Mouse (Mus musculus) neural tube, embryonic 14.5 days (tissue): ENCODE data around the gene Usp18. TPM values are rescaled to one million over a fixed set of nuclear protein-coding genes. Genes with fewer than 3 reads are reported as not detected.

ENCODE experiments used
- ATAC-seq: fragments of 200-750 bp; cut with Nextera tagmentation; 2 replicates; pipeline ENCODE4 v1.8.0; 2017; ENCODE audit warnings: low read depth, mild to moderate bottlenecking, moderate TSS enrichment, moderate library complexity
- H3K27ac ChIP-seq: fragments of 300-500 bp; sonication (generic); 2 replicates; pipeline ENCODE4 v1.5.1; 2014; ENCODE audit warnings: low read depth, mild to moderate bottlenecking, control low read depth, low read length, moderate library complexity, mixed read lengths
- H3K27me3 ChIP-seq: fragments of 300-500 bp; sonication (generic); 2 replicates; pipeline ENCODE4 v1.6.1; 2014; ENCODE audit warnings: low read length; ENCODE audit not compliant: control insufficient read depth, insufficient read depth
- H3K36me3 ChIP-seq: fragments of 300-500 bp; sonication (generic); 2 replicates; pipeline ENCODE4 v1.6.1; 2014; ENCODE audit warnings: low read length, mixed read lengths; ENCODE audit not compliant: control insufficient read depth, insufficient read depth
- H3K4me1 ChIP-seq: fragments of 300-500 bp; sonication (generic); 2 replicates; pipeline ENCODE4 v1.6.1; 2014; ENCODE audit warnings: low read length; ENCODE audit not compliant: control insufficient read depth, insufficient read depth
- H3K4me2 ChIP-seq: fragments of 300-500 bp; sonication (generic); 2 replicates; pipeline ENCODE4 v1.6.1; 2014; ENCODE audit warnings: mild to moderate bottlenecking, low read depth, low read length, control low read depth
- H3K4me3 ChIP-seq: fragments of 300-500 bp; sonication (generic); 2 replicates; pipeline ENCODE4 v1.5.1; 2014; ENCODE audit warnings: low read depth, low read length, control low read depth, mixed read lengths
- H3K9ac ChIP-seq: fragments of 300-500 bp; sonication (generic); replicated peaks from 2 replicates; pipeline ENCODE4 v1.6.1; 2014; ENCODE audit warnings: low read depth, mild to moderate bottlenecking, control low read depth, low read length, mixed read lengths
- H3K9me3 ChIP-seq: fragments of 300-500 bp; sonication (generic); 2 replicates; pipeline ENCODE4 v1.6.1; 2016; ENCODE audit warnings: low read length; ENCODE audit not compliant: control insufficient read depth
- whole genome bisulfite sequencing: fragments of 180-500 bp; shearing (Covaris S2); extraction: QIAGEN DNeasy Blood & Tissue Kit; methylation state at CpG from one replicate; pipeline ENCODE4 v1.1.7; 2014; 5-methylcytosine and 5-hydroxymethylcytosine counted together
- polyA plus RNA-seq: library from polyadenylated mRNA; unstranded; fragments of >200 nt; fragmentation: Nextera tagmentation; extraction: Ambion mirVana; gene quantifications from 2 replicates; pipeline ENCODE4 v1.2.1, GENCODE M21; 2014

The Usp18 gene
- 0.54 and 1.2 TPM in 2 replicates for polyA plus RNA-seq

- Histone ChIP-seq H3K4me2 (peak within 1 kb of the TSS; percentile 71), H3K27ac (no peak within 1 kb of the TSS), H3K9me3 (no peaks in the 10 kb centered on the region), H3K4me1 (no peaks in the 10 kb centered on the region), H3K27me3 (no peaks in the 10 kb centered on the region), H3K36me3 (no peaks in the 10 kb centered on the region), H3K4me3 (peak within 1 kb of the TSS; percentile 44), H3K9ac (peak within 1 kb of the TSS; percentile 41)
- 11% methylated on average over 34 of the region's 35 CpGs for WGBS
- peak; percentile 93 for ATAC-seq
Measured at GRCm38 (mm10) chr6:121245127-121246036, at the start of gene Usp18. Gene Usp18 (plus strand): TSS chr6:121245906.

- no peak overlapping the region for H3K4me2 ChIP-seq
- ATAC-seq = no peak
- peaks cover 14% of the 10 kb centered on the region; the same call in 1 of the 2 replicates for H3K36me3 ChIP-seq
- no peak overlapping the region for H3K4me3 ChIP-seq
- H3K27me3 ChIP-seq = no peaks in the 10 kb centered on the region
- H3K9me3 ChIP-seq = no peaks in the 10 kb centered on the region
- H3K27ac ChIP-seq = no peak overlapping the region
- no peaks in the 10 kb centered on the region for H3K4me1 ChIP-seq
- 42% methylated on average over 9 of the region's 9 CpGs for WGBS
- H3K9ac ChIP-seq = no peak overlapping the region
Measured at GRCm38 (mm10) chr6:121197807-121198365, 47.8 kb upstream of the Usp18 start.

- WGBS = 93% methylated on average over 3 of the region's 4 CpGs
- no peak overlapping the region for H3K4me3 ChIP-seq
- no peak overlapping the region for H3K4me2 ChIP-seq
- H3K36me3 ChIP-seq = no peaks in the 10 kb centered on the region
- H3K4me1 ChIP-seq = no peaks in the 10 kb centered on the region
- H3K9me3 ChIP-seq = no peaks in the 10 kb centered on the region
- no peaks in the 10 kb centered on the region for H3K27me3 ChIP-seq
- H3K9ac ChIP-seq = no peak overlapping the region
- H3K27ac ChIP-seq = no peak overlapping the region
- no peak for ATAC-seq
Measured at GRCm38 (mm10) chr6:121200458-121200857, 45.2 kb upstream of the Usp18 start.

DNA sequence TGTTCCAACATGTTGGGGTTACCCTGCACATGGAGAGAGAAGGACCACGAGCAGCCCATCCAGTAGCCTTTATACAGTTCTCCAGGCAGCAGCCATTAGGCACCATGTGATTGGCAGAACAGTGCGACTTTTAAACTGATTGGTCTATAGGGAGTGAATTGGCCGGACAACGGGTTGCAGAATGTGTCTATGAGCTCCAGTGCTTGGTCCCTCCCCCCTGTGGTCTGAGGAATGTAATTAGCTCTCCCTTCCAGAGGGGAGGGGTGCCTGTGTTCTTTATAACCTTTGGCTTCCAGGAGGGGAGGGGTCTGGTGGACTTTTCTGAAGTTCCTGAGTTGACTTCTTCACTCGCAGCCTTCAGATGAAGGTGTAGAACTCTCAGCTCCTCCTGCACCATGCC is 43.7 kb upstream of the Usp18 start:
- 58% methylated on average over 5 of the region's 5 CpGs for WGBS
- Histone ChIP-seq H3K4me2 (no peak overlapping the region), H3K4me3 (no peak overlapping the region), H3K27ac (no peak overlapping the region), H3K36me3 (no peaks in the 10 kb centered on the region), H3K27me3 (no peaks in the 10 kb centered on the region), H3K4me1 (no peaks in the 10 kb centered on the region), H3K9me3 (no peaks in the 10 kb centered on the region), H3K9ac (no peak overlapping the region)
- no peak for ATAC-seq

- ATAC-seq = no peak
- 90% methylated on average over 5 of the region's 5 CpGs for WGBS
- no peak overlapping the region for H3K4me3 ChIP-seq
Measured at GRCm38 (mm10) chr6:121206481-121206880, 39.2 kb upstream of the Usp18 start.

DNA sequence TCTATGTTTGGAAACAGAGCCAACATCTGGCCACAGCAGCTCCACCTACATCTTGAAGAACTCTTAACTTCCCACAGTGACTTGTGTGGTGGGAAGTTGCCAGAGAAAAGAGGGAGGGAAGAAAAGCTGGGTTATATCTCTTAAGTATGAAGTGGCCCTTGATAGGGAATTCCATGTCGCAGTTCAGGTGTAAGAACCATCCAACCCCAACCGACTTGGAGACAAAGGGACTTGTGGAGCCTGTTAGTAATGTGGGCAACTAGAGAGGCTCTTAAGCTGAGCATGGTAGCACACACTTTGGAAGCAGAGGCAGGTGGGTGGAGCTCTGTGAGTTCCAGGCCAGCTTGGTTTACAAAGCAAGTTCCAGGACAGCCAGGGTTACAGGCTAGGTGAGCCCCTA is 36.1 kb upstream of the Usp18 start:
- H3K4me1 ChIP-seq = peaks cover 12% of the 10 kb centered on the region; the same call in 1 of the 2 replicates
- no peak overlapping the region for H3K4me3 ChIP-seq
- no peak for ATAC-seq
- no peaks in the 10 kb centered on the region for H3K9me3 ChIP-seq
- H3K27me3 ChIP-seq = 0 out of 2 replicates have a peak, but pooled peaks cover 2% of the 10 kb centered on the region
- no peak overlapping the region for H3K27ac ChIP-seq
- WGBS = 87% methylated on average over 2 of the region's 2 CpGs
- no peak overlapping the region for H3K4me2 ChIP-seq
- H3K36me3 ChIP-seq = no peaks in the 10 kb centered on the region
- no peak overlapping the region for H3K9ac ChIP-seq

More at GRCm38 (mm10) chr6:121206481-121206880, 39.2 kb upstream of the Usp18 start:
- H3K9me3 ChIP-seq = no peaks in the 10 kb centered on the region
- no peak overlapping the region for H3K4me2 ChIP-seq
- 0 out of 2 replicates have a peak, but pooled peaks cover 2% of the 10 kb centered on the region for H3K27me3 ChIP-seq
- H3K9ac ChIP-seq = no peak overlapping the region
- no peaks in the 10 kb centered on the region for H3K36me3 ChIP-seq
- H3K27ac ChIP-seq = no peak overlapping the region
- peaks cover 12% of the 10 kb centered on the region; the same call in 1 of the 2 replicates for H3K4me1 ChIP-seq

DNA sequence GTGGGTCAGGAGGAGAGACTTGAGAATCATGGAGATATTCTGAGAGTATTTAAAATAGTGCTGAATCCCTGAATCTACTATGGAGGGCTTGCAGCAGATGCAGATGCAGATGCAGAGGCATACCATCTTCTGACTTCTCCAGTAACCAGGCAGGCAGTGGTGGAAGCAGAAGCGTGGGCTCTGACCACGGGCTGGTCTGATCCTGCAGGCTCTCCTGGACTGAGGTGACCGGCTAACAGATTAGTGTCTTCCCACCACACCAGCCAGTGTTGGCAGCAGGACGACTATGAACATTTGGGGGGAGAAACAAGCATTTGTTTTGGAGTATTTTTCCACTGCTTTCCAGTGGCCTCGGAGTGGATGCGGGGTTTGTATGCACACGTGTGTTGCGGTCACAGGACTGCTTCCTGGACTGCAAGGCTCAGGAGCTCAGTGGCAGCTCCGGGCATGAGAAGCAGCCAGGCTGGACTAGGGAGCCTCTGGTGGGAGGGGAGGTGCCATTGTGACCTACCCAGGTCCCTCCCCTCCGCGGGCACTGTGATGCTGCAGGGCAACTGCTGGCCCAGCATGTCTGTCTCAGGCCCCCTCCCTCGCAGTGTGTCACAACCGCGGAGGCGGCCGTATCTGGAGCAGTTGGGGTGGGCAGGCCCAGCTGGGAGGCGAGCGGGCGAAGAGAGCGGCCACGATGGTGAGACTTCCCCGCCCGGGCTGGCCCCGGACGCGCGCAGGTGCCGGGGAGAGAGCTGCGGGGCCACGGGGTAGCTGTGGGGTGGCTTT is 35.4 kb upstream of the Usp18 start, which contains the start of gene Tuba8:
Tuba8 (plus strand) TSS at position 548 of the 777 bp plus-strand sequence.
- WGBS = 4% methylated on average over 30 of the region's 30 CpGs
- Histone ChIP-seq H3K4me3 (peak within 1 kb of the TSS; percentile 43), H3K9ac (peak within 1 kb of the TSS; percentile 57)

GRCm38 (mm10) chr6:121210926-121211289 is 34.8 kb upstream of the Usp18 start:
- Histone ChIP-seq H3K9ac (peak overlapping the region; percentile 57), H3K36me3 (no peaks in the 10 kb centered on the region), H3K4me1 (peaks cover 12% of the 10 kb centered on the region; the same call in 1 of the 2 replicates), H3K27me3 (0 out of 2 replicates have a peak, but pooled peaks cover 2% of the 10 kb centered on the region), H3K9me3 (no peaks in the 10 kb centered on the region), H3K4me2 (peak overlapping the region; percentile 94), H3K27ac (no peak overlapping the region), H3K4me3 (peak overlapping the region; percentile 43)
- under 1% methylated on average over 12 of the region's 12 CpGs for WGBS
- peak; percentile 42 for ATAC-seq

More for the DNA sequence above, 35.4 kb upstream of the Usp18 start, which contains the start of gene Tuba8:
- no peaks in the 10 kb centered on the region for H3K9me3 ChIP-seq
- no peaks in the 10 kb centered on the region for H3K36me3 ChIP-seq
- peaks cover 12% of the 10 kb centered on the region; the same call in 1 of the 2 replicates for H3K4me1 ChIP-seq
- H3K4me2 ChIP-seq = peak within 1 kb of the TSS; percentile 94
- H3K27ac ChIP-seq = no peak within 1 kb of the TSS
- H3K27me3 ChIP-seq = 0 out of 2 replicates have a peak, but pooled peaks cover 2% of the 10 kb centered on the region
- ATAC-seq = peak; percentile 82
